Mouse (Mus musculus) ES-E14 (cell line): ENCODE measurements around the gene Prkab1. TPM values are rescaled to one million over a fixed set of nuclear protein-coding genes. Genes with fewer than 3 reads are reported as not detected.

Experiments
- DNase-seq: peaks from one replicate; pipeline ENCODE4 v3.0.0-alpha.2; 2013; ENCODE audit warnings: low read depth, low spot score
- H3K27ac ChIP-seq: 2 replicates; pipeline ENCODE4 v1.5.1; 2012; ENCODE audit warnings: low read depth, mild to moderate bottlenecking, low read length, moderate library complexity, mixed read lengths; ENCODE audit not compliant: poor library complexity, insufficient read depth, severe bottlenecking
- H3K36me3 ChIP-seq: 2 replicates; pipeline ENCODE4 v1.6.1; 2012; ENCODE audit warnings: mild to moderate bottlenecking, low read length, moderate library complexity, mixed read lengths; ENCODE audit not compliant: control insufficient read depth, poor library complexity, insufficient read depth, severe bottlenecking
- H3K4me1 ChIP-seq, 2 experiments: fragments of 150-350 bp in 1 of 2; sonication (generic) in 1 of 2; 2 replicates each; pipeline ENCODE4 v1.6.1; 2012; ENCODE audit warnings: low read length in 2 of 2, mild to moderate bottlenecking in 1 of 2, mixed read lengths in 1 of 2; ENCODE audit not compliant: control insufficient read depth in 2 of 2, insufficient read depth in 2 of 2, poor library complexity in 1 of 2
- H3K4me3 ChIP-seq, 2 experiments: fragments of 150-350 bp in 1 of 2; sonication (generic) in 1 of 2; 2 replicates each; pipeline ENCODE4 v1.5.1; 2012; ENCODE audit warnings: low read length in 2 of 2, low read depth in 1 of 2, mild to moderate bottlenecking in 1 of 2, mixed read lengths in 1 of 2; ENCODE audit not compliant: insufficient read depth in 1 of 2, poor library complexity in 1 of 2, severe bottlenecking in 1 of 2
- H3K9ac ChIP-seq: 2 replicates; pipeline ENCODE4 v1.6.1; 2012; ENCODE audit warnings: low read depth, mild to moderate bottlenecking, low read length, mixed read lengths; ENCODE audit not compliant: poor library complexity, insufficient read depth, severe bottlenecking
- H3K9me3 ChIP-seq: fragments of 150-350 bp; sonication (generic); 2 replicates; pipeline ENCODE4 v1.6.1; 2012; ENCODE audit warnings: low read depth, mild to moderate bottlenecking, low read length; ENCODE audit not compliant: control insufficient read depth, insufficient read depth
- CHD2 ChIP-seq: IDR thresholded peaks from 2 replicates; pipeline ENCODE4 v1.6.1; 2014; ENCODE audit warnings: mild to moderate bottlenecking, low read depth, low read length, inconsistent platforms
- HCFC1 ChIP-seq: IDR thresholded peaks from 2 replicates; pipeline ENCODE4 v1.6.1; 2012; ENCODE audit warnings: low read length, inconsistent platforms, borderline replicate concordance; ENCODE audit not compliant: insufficient read depth
- MAFK ChIP-seq: IDR thresholded peaks from 2 replicates; pipeline ENCODE4 v1.6.1; 2014; ENCODE audit warnings: mild to moderate bottlenecking, low read depth, low read length, inconsistent platforms; ENCODE audit not compliant: insufficient read depth
- ZC3H11A ChIP-seq: IDR thresholded peaks from 2 replicates; pipeline ENCODE4 v1.6.1; 2012; ENCODE audit warnings: low read depth, mild to moderate bottlenecking, inconsistent platforms, low read length, borderline replicate concordance
- ZNF384 ChIP-seq: IDR thresholded peaks from 2 replicates; pipeline ENCODE4 v1.6.1; 2012; ENCODE audit warnings: low read depth, low read length, inconsistent platforms
- in situ Hi-C, 2 experiments: fragments of 600-800 bp; cut with MboI; formaldehyde crosslinking; loops; one replicate each; pipeline ENCODE4 v1.15.1; 2025; ENCODE audit warnings: low sequenced_read_pairs in 2 of 2, inconsistent platforms in 1 of 2; ENCODE audit not compliant: unreplicated experiment in 2 of 2
- total RNA-seq: library from RNA; depleted of rRNA; stranded (reverse); fragments of 300-350 nt; gene quantifications from 2 replicates; pipeline ENCODE4 v1.2.3, GENCODE M21; 2012; rRNA removed

Gene Prkab1
- total RNA-seq: 21.2 and 22.8 TPM in 2 replicates

DNA sequence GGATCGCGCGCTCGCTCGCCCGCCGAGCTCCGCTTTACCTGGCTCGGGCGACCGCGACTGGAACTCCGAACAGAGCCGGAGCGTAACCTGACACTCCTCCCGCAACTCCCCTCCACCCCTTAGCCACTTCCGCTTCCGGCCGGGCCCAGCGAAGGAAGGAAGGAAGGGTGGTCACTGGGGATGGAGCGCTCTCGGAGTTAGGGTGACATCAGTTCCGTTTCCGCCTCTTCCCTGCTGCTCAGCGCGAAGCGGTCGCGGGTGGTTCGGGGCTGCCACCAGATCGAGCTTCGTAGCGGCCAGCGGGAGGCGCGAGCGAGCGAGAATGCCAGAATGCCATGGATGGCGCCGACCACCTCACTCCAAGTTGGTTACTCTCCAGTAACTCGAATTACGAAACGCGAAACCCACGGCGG, at the start of gene Prkab1:
Prkab1 (minus strand) TSS at position 182 of the 413 bp plus-strand sequence.
- TF ChIP-seq ZNF384 (no peak), HCFC1 (peak; percentile 73; the same call in 1 of the 2 replicates)
- in situ Hi-C loops: no loop called here

GRCm38 (mm10) chr5:116069618-116070017, 45.3 kb upstream of the Prkab1 start:
- Histone ChIP-seq H3K4me3 (no peak overlapping the region), H3K9ac (no peak overlapping the region), H3K9me3 (no peaks in the 10 kb centered on the region), H3K36me3 (no peaks in the 10 kb centered on the region), H3K4me1 (0 out of 4 replicates have a peak, but pooled peaks cover 0 to 2% of the 10 kb centered on the region in 2 experiments), H3K27ac (no peak overlapping the region)
- in situ Hi-C loops: no loop called here
- no peak for DNase-seq
- TF ChIP-seq ZC3H11A (no peak), ZNF384 (no peak), CHD2 (no peak), HCFC1 (no peak)

More for the DNA sequence above, at the start of gene Prkab1:
- Histone ChIP-seq H3K4me1 (peaks cover 5 to 18% of the 10 kb centered on the region in 2 experiments; a peak in 3 of 4 replicates), H3K4me3 (peak within 1 kb of the TSS; percentile 72 to 82), H3K27ac (peak within 1 kb of the TSS; percentile 80), H3K9me3 (no peaks in the 10 kb centered on the region), H3K36me3 (peaks cover 24% of the 10 kb centered on the region), H3K9ac (peak within 1 kb of the TSS; percentile 90)
- DNase-seq: peak; percentile 94

GRCm38 (mm10) chr5:116052826-116053225, 28.5 kb upstream of the Prkab1 start:
- Histone ChIP-seq H3K9ac (no peak overlapping the region), H3K36me3 (no peaks in the 10 kb centered on the region; the same call in 1 of the 2 replicates), H3K4me1 (peaks cover 2 to 6% of the 10 kb centered on the region in 2 experiments; a peak in 3 of 4 replicates), H3K27ac (no peak overlapping the region), H3K9me3 (no peaks in the 10 kb centered on the region), H3K4me3 (no peak overlapping the region)
- in situ Hi-C loops: no loop called here
- no peak for TF ChIP-seq MAFK
- TF ChIP-seq HCFC1: no peak
- TF ChIP-seq CHD2: no peak
- TF ChIP-seq ZC3H11A: no peak
- no peak for TF ChIP-seq ZNF384
- DNase-seq: no peak

GRCm38 (mm10) chr5:116052171-116052570, 27.9 kb upstream of the Prkab1 start:
- Histone ChIP-seq H3K36me3 (no peaks in the 10 kb centered on the region; the same call in 1 of the 2 replicates), H3K9ac (no peak overlapping the region), H3K27ac (no peak overlapping the region), H3K9me3 (no peaks in the 10 kb centered on the region), H3K4me1 (peaks cover 2 to 6% of the 10 kb centered on the region in 2 experiments; a peak in 3 of 4 replicates), H3K4me3 (no peak overlapping the region)
- DNase-seq: no peak
- no peak for TF ChIP-seq MAFK
- TF ChIP-seq HCFC1: no peak
- no peak for TF ChIP-seq CHD2
- TF ChIP-seq ZC3H11A: no peak
- TF ChIP-seq ZNF384: no peak
- in situ Hi-C loops: no loop called here

DNA sequence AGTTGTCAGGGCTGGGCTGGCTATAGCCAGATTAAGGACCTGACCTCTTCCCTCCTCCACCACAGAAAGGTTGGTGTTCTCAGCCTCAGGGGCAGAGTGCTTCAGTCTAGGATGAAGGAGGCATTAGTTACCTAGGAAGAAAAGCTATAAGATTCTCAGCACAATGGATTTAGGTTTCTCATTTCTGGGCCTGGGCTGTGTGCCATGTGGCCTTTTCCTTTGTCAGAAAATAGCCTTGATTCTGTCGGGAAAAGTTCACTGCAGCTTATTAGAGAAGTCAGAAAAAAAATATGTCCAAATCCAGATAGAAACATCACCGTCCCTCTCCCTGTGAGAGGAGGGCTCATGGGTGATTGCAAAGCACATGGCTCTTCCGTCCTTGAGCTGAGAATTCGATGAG, 25.5 kb upstream of the Prkab1 start:
- no peak overlapping the region for H3K27ac ChIP-seq
- H3K9ac ChIP-seq: no peak overlapping the region
- no peak for DNase-seq
- in situ Hi-C loops: no loop called here
- no peak for TF ChIP-seq CHD2
- no peak for TF ChIP-seq HCFC1
- TF ChIP-seq ZC3H11A: no peak
- no peak for TF ChIP-seq ZNF384
- TF ChIP-seq MAFK: no peak
- no peaks in the 10 kb centered on the region for H3K9me3 ChIP-seq
- H3K4me1 ChIP-seq: peaks cover 2 to 6% of the 10 kb centered on the region in 2 experiments; a peak in 3 of 4 replicates
- H3K4me3 ChIP-seq: no peak overlapping the region
- no peaks in the 10 kb centered on the region; the same call in 1 of the 2 replicates for H3K36me3 ChIP-seq
